Mouse (Mus musculus): ENCODE measurements around the gene Neurl3.

GRCm38 (mm10) chr1:36279202-36279601, 4.7 kb upstream of the Neurl3 start:
- TF ChIP-seq JUND (IDR thresholded peaks at IDR 0.05; ENCODE audit: low read depth, low read length) (no peak), HCFC1 (IDR thresholded peaks at IDR 0.05; ENCODE audit: low read depth, low read length) (no peak), USF1 (IDR thresholded peaks at IDR 0.05; ENCODE audit: low read depth, low read length) (no peak), CTCF (IDR thresholded peaks at IDR 0.05 in 2 of 3, conservative IDR thresholded peaks at IDR 0.05 in 1 of 3; ENCODE audit: control insufficient read depth in 1 of 3, insufficient read depth in 1 of 3, low read depth in 2 of 3, low read length in 3 of 3, poor library complexity in 1 of 3, severe bottlenecking in 1 of 3) (peak; percentile 83 to 98 (median 94)), POLR2AphosphoS2 (IDR thresholded peaks at IDR 0.05; ENCODE audit: low read length) (no peak), NELFE (IDR thresholded peaks at IDR 0.05; ENCODE audit: low read depth, low read length) (no peak), CHD2 (IDR thresholded peaks at IDR 0.05; ENCODE audit: low read length) (no peak), KAT2A (conservative IDR thresholded peaks at IDR 0.05; ENCODE audit: low read depth, low read length) (no peak)

Data from MEL (cell line).